Mouse (Mus musculus) liver, adult (tissue): ENCODE results near the gene Rap1b.

Experiments used
- GATA4 ChIP-seq: IDR thresholded peaks from 2 replicates; pipeline ENCODE4 v1.6.1; 2014; ENCODE audit warnings: mild to moderate bottlenecking, low read length; ENCODE audit not compliant: insufficient replicate concordance

Rap1b gene

DNA sequence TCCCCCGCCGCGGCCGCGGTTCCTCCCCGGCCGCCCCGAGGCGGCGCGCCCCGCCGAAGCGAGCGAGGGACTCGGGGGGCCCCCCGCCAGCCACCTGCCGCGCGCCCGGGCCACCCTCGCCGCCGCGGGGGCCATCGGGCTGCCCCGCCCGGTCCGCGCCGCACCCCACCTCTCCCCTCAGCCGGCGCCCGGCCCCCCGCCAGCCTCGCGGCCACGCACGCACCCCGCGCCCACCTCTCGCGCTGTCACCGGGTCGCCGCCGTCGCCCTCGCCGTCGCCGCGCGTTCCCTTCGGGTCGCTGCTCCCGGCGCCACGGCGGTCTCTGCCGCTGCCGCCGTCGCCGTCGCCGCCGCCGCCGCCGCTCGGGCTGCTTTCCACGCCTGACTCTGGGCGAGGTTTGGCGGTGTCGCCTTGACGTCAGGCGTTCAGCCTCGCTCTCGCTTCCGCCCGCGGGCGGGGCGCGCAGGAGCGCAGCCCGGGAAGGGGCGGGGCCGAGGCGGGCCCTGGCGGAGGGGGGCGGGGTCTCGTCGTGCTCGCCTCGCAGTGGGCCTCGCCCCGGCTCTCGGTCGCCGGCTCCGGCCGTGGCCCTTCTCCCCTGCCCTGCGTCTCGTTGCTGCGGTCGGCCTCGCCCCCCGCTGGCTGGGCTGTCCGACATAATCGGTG, at the start of gene Rap1b:
TSS of gene Rap1b (minus strand) at position 439 of the 663 bp plus-strand sequence.
- no peak for TF ChIP-seq GATA4

DNA sequence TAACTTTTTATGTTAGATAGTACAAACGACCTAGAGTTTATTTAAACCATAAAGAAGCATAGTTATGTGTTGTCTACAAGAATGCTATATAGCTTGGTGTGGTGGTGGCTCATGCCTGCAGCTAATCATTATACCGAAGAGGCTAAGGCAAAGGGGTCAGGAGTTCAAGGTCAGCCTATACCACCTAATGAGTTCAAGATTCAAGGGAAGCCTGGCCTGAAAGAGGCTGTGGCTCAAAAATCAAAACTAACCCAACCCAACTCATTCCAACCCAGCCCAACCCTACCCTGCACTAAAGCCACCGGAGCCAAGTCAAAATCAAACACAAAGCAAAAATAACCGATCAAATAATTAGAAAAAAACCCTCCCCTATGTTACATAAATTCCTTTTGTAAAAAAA, 49.4 kb upstream of the Rap1b start:
- no peak for TF ChIP-seq GATA4

DNA sequence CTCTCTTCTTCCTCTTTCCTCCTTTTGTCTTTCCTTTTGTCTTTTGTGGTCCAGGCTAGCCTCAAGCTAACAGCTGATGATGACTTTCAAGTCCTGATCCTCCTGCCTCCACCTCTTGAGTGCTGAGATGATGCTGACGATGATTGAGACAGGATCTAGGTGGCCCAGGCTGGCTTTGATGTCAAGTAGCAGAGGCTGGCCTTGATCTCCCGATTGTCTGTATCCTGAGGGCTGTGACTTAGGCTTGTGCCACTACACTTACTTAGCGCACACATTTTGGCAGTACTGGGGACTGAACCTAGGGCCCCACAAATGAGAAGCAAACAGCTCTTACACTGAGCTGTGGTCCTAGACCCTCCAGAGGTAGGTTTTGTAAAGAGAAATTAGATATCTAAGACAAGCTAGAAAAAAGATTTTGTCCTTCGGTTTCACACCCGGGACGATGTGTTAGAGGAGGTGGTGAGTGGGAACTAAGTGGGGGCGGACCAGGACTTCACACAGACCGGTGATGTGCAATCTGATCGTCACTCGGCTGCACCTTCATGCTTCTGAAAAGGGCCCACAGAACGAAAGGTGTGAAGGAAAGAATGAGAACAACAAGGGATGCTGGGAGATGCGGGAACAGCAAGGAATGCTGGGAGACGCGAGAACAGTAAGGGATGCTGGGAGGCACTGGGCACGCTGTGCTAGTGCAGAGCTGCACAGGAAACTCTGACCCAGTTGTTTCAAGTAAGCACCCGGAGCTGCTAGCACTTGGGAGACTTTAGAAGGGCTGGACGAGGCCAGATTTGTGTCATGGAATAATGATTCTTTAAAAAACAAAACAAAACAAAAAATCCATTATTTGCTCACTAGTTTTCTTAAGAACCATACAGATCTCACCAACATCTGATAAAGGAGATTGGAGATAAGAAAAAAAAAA, 48.5 kb upstream of the Rap1b start:
- TF ChIP-seq GATA4, result no peak

DNA sequence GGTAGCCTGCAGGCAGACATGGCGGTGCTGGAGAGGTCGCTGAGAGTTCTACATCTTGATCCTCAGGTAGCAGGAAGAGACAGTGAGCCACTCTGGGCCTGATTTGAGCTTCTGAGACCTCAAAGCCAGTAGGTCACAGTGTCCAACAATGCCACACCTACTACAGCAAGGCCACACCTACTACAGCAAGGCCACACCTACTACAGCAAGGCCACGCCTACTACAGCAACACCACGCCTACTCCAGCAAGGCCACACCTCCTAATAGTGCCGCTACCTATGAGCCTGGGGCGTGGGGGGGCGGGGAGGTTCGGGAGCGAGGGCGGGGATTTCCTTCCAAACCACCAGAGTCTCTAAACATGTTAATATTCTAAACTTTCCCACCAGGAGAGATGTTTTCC, 45.5 kb upstream of the Rap1b start:
- no peak for TF ChIP-seq GATA4

DNA sequence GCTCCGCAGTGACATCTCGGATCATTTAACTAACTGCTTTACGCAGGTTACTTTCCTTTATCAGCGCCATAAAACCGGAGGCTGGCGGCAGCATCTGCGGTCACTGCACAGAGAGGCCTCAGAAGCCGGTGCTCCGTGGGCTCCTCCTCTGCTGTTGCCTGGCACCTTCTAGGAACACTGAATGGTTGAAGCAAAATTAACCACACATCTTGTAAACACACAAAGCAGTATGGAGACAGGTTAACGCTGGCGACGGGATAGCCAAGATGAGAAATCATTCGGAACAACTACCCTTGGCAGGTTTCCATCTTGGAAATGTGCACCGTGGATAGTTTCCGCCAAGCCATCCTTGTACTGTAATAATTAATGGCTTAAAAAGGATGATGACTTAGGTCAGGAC, 43.0 kb upstream of the Rap1b start:
- TF ChIP-seq GATA4, result no peak

DNA sequence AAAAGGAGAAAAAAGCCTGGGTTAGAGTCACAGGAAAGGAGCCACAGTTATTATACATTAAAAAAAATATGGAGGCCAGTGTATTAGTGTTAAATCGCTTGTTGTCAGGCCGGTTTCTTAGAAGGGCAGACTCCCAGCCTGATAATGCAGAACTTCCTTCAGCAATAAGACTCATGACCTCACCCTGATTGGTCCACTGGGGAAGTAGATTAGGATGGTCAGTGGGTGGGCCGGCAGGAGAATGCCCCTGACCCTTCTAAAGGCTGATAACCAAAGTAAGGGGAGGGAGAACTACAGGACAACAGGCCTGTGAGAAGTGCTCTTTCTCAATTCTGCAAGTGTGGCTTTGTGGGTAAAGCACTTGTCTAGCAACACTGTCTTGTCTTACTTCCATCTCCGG, 39.5 kb upstream of the Rap1b start:
- peak; percentile 23; the same call in 1 of the 2 replicates for TF ChIP-seq GATA4

DNA sequence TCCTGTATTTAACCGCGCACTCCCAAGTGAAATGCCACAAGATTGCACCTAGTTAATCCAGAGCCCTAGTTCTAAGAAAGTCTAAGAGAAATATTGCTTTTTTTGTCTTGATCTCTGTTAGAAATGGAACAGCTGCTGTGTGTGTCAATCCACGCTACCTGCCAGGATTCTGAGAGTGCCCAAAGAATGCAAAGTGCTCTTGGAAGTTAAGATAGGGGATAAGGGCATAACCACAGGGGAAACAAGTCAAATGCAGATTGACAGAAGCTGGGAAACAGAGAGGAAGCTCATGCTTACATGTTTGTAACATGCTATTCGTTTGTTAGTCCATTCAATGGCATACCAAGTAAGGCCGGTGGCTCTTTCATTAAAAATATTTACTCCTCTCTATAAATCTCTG, 38.9 kb upstream of the Rap1b start:
- TF ChIP-seq GATA4, result no peak

DNA sequence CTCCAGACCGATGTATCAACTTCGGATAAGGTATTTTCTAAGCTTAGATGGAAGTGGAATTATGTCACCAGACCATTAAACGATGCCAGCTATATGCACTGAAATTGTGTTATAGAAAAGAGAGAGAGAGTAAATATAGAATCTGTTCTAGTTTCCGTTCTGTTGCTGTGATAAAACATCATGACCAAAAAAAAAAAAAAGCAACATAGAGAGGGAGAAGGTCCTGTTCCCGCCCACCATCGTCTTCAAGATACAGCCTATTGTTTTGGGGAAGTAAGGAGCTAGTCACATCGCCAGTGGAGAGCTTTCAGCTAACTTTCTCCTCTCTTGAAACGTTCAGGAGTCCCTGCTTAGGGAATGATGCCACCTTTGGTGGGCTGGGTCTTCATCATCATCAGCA, 37.6 kb upstream of the Rap1b start:
- TF ChIP-seq GATA4, result no peak

DNA sequence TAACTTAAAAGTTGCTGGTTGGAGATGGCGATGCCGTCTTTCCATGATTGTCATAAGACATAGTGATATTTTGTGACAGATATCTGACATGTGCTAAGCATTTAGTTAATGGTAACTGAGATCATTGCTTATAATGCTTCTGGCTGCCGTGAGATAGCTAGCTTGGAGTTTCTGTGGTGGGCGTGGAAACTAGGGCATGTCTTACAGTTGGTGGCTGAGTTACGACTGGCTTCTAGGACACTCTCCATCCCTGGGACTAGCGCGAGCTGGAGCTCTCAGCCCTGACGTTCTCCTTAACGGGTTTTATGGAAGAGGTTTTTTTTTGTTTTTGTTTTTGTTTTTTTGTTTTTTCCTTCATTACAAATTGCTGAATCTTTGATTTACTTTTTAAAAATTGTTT, 32.8 kb upstream of the Rap1b start:
- TF ChIP-seq GATA4, result no peak

DNA sequence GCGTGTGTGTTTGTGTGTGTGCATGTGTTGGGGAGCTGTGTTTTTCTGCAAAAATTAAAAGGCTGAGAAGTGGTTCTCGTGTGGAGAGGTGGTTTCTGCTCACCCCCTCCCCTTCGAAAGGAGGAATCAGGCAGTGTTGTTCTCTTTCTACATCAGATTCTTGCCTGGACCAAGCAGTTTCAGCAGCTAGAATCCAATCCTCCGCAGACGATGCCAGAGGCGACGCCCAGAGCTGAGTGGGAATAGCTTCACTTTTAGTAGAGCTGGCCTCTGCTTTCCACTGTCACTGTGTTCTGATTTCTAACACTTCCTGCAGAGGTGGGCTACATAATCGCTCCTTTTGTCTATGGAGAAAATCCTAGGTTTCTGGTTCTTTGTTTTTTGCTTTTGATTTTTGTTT, 31.0 kb upstream of the Rap1b start:
- TF ChIP-seq GATA4, result no peak

DNA sequence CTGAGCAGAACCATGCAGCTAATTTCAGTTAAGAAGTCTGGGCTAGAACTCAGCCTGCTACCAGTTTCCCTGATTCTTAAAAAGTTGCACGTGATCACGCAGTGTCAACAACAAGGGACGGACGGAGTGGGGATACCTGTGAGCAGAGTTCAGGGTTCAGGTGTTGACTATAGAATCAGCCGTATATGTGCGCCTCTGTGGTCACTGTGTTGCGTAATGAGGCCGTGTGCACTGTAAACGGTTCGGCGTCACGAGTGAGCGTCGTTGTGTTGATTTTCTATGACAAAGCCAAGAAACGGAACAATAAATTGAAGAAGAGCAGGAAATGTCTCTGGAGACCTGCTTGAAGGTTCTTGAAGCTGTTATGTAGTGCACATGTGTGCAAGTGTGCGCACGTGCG, 30.6 kb upstream of the Rap1b start:
- no peak for TF ChIP-seq GATA4

DNA sequence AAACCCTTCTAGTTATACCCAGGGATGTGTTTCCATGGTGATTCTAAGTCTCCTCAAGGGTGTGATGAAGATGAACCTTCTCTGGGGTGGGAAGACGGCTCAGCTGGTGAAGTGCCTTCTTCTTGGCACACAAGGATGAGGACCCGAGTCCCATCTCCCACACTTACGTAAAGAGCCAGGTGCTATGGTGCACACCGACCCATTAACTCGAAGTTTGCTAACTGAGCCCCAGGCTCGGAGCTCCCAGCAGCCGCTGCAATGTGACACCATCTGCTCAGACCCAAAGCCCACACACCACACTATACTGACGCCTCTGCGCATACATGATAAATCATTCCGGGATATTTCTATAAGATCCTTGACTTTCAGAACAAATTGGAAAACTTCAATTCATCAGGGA, 29.1 kb upstream of the Rap1b start:
- TF ChIP-seq GATA4, result no peak

DNA sequence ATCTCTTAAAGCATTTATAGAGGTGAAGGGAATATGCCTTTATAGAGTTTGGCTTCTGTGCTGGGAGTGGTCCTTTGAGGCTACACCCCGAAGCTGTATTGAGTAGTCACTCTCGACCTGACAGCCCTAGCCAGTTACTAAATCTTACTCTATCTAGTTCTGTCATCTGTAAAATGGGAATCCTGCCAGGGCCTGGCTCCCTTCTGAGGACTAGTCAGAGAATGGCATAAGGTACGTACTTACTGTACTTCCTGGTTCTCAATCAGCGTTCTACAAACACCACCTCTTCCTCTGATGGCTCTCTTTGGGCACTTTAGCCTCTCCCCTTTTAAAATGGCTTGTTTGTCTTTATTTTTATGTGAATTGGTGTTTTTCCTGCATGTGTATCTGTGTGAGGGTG, 28.1 kb upstream of the Rap1b start:
- no peak for TF ChIP-seq GATA4

DNA sequence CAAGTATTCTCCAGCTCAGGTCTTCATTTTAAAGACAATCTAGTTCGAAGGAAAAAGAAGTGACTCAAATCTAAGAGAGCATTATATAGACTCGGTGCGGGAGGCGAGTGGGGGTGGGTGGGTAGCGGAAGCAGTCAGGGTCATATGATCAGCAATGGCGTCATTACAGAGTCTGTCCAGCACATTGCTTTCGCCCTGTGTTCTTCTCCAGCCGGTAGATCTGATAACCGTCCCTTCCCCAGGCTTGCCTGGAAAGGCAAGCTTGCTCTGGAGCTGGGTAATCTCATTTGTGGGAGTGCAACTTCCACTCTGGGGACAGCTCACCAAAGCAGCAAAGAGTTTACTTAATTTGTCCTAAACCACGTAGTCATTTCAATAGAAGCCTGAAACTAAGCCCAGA, 26.6 kb upstream of the Rap1b start:
- no peak for TF ChIP-seq GATA4

DNA sequence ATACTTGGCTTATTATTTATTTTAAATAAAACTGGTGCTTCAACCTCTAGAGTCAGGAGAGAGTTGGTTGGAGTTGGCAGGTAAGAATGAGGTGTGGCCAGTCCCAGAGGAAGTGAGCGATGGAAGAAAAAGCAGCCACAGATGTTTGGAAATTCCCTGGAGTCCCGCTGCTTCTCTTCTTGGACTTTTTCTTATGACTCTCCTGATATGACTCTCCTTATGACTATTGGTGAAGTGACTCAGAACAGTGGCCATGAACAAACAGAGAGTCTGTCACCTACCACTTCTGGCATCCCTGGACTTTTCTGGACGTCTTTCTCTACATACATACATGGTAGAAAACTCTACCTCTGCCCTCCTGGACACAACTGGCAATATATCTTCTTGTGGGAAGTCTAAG, 21.5 kb upstream of the Rap1b start:
- no peak for TF ChIP-seq GATA4

DNA sequence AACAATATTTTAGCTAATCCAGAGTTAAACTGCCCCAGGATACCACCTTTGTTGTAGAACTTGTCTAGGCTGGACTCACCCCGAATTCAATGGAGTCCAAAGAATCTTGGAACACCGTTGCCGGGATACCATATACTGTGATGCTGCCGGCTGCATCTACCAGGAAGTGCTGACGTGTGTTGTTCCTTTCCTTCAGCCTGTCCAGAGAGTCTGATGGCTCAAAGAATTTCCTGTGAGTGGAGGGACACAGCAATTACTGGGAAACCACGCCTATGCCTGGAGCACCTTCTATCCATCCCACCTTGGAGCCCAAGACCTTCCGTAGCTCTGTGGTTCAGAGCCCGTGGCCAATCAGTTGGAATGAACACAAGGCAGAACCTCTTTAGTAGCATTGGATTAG, 20.8 kb upstream of the Rap1b start:
- no peak for TF ChIP-seq GATA4
